Mouse (Mus musculus): ENCODE results near the gene Maip1. TPM values are rescaled to one million over a fixed set of nuclear protein-coding genes. Genes with fewer than 3 reads are reported as not detected.

Maip1 gene
- polyA plus RNA-seq (2012; rRNA removed) (10.6 and 13.5 TPM in 2 replicates), polyA plus RNA-seq (2014; fragmentation: Nextera tagmentation; extraction: Ambion mirVana) (14.7 and 15.4 TPM in 2 replicates)

DNA sequence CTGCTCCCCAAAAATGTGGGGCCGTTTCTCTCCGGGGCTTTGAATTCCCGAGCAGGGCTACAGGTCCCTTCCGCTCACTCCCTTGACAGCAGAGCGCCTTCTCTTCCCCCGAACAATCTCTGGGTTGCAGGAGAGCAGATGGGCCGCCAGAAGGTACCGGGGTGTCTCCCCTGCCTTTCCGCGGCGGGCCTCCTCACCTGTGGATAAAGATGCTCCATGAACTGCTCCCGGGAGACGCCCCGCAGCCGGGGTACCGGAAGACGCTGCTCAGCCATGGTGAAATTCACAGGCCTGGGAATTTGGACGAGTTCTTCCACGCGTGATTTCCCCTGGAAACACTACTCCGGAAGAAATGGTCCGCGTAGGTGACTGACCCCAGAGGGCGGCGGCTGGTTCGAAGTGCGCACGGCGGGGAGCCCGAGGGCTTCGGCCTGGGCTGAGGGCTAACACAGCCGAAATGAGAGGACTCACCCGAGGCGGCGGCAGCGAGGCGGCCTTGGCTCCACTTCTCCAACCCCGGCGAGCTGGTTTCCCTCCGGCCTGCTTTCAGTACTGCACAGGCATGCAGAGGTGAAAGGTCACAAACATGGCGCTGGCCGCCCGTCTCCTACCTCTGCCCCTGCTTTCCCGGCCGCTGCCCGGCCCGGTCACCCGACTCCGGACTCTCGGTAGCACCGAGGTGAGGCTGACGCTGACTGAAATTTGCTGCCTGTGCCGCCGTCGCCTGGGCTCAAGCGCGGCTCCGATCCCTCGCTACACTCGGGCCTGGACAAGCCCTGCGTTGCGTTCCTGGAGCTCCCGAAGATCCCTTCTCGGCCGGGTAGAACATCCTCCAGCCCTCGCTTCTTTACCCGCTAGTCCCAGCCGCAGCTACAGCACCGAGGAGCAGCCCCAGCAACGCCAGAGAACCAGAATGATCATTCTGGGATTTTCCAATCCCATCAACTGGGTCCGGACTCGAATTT lies at the start of gene Maip1, which contains the start of gene Tyw5:
Maip1 (plus strand) TSS at position 142 of the 965 bp plus-strand sequence.
Tyw5 (minus strand) TSS at position 915 of the 965 bp plus-strand sequence.
- H3K27me3 ChIP-seq (ENCODE audit: control insufficient read depth, insufficient read depth, low read length), result no peaks in the 10 kb centered on the region
- peak within 1 kb of the TSS; percentile 78 for H3K4me2 ChIP-seq (replicated peaks; ENCODE audit: low read depth, low read length, severe bottlenecking)
- WGBS, result 3% methylated on average over 72 of the region's 72 CpGs
- H3K36me3 ChIP-seq (ENCODE audit: control insufficient read depth, insufficient read depth, low read length), result peaks cover 4% of the 10 kb centered on the region
- 0 out of 2 replicates have a peak, but pooled peaks have one; percentile 39 for TF ChIP-seq POLR2A (IDR thresholded peaks at IDR 0.05; ENCODE audit: borderline replicate concordance, extremely low read depth, insufficient read depth, insufficient read length)
- H3K9ac ChIP-seq (ENCODE audit: low read depth, low read length, severe bottlenecking), result peak within 1 kb of the TSS; percentile 72
- peaks cover 22% of the 10 kb centered on the region for H3K4me1 ChIP-seq (ENCODE audit: control insufficient read depth, insufficient read depth, low read length)
- ATAC-seq (ENCODE audit: low FRiP score, low read depth), result peak; percentile 93
- no peaks in the 10 kb centered on the region for H3K9me3 ChIP-seq (ENCODE audit: control insufficient read depth, low read length)
- H3K4me3 ChIP-seq (replicated peaks; ENCODE audit: low read length), result peak within 1 kb of the TSS; percentile 88
- H3K27ac ChIP-seq (replicated peaks; ENCODE audit: low read depth, low read length), result peak within 1 kb of the TSS; percentile 91
- peak; percentile 79 for DNase-seq (ENCODE audit: low spot score)

DNA sequence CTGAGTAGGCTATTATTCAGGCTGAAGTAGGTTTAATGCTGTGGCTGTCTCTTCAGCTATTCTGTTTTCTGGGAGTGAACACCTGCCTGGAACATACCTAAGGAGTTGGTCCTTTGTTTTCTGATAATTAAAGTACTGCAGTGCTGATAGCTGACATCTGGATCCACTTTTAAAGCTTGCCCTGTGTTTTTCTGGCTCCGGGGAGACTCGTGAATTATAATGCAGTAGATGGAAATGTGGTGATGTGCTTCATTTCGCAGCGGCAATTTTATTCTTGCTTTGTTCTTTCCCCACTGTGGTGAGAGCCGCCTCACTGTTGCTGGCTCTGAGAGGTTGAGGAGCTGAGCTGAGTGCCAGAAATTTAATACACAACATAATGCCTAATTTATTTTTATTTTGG lies 47.6 kb upstream of the Maip1 start:
- WGBS, result 22% methylated on average over 5 of the region's 5 CpGs
- H3K9ac ChIP-seq (ENCODE audit: low read depth, low read length, severe bottlenecking), result no peak overlapping the region
- no peaks in the 10 kb centered on the region for H3K36me3 ChIP-seq (ENCODE audit: control insufficient read depth, insufficient read depth, low read length)
- no peaks in the 10 kb centered on the region for H3K27me3 ChIP-seq (ENCODE audit: control insufficient read depth, insufficient read depth, low read length)
- TF ChIP-seq POLR2A (IDR thresholded peaks at IDR 0.05; ENCODE audit: borderline replicate concordance, extremely low read depth, insufficient read depth, insufficient read length), result no peak
- H3K9me3 ChIP-seq (ENCODE audit: control insufficient read depth, low read length), result no peaks in the 10 kb centered on the region
- no peak overlapping the region for H3K27ac ChIP-seq (replicated peaks; ENCODE audit: low read depth, low read length)
- H3K4me3 ChIP-seq (replicated peaks; ENCODE audit: low read length), result no peak overlapping the region
- peak; percentile 71 for DNase-seq (ENCODE audit: low spot score)
- H3K4me1 ChIP-seq (ENCODE audit: control insufficient read depth, insufficient read depth, low read length), result 0 out of 2 replicates have a peak, but pooled peaks cover 3% of the 10 kb centered on the region
- peak; percentile 68 for ATAC-seq (ENCODE audit: low FRiP score, low read depth)
- H3K4me2 ChIP-seq (replicated peaks; ENCODE audit: low read depth, low read length, severe bottlenecking), result no peak overlapping the region

DNA sequence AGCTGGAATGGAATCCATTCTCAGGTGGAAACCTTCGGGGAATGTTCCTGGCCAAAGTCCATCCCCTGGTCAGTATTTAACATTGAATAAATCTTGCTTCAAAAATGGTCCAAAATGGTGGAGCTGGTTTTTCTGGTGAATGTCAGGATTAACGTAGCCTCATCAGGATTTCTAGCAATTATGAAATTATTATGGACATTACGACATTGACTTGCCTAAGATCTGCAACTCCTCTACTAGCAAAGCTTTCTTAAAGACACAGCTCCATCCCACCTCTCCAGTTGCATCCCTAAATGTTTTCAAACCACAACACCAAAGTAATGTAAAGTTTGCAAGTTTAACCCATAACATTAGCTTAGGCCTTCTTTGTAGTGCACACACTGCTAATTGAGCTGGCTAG lies 38.7 kb upstream of the Maip1 start:
- DNase-seq (ENCODE audit: low spot score) (no peak), ATAC-seq (ENCODE audit: low FRiP score, low read depth) (no peak)
- Histone ChIP-seq H3K27ac (replicated peaks; ENCODE audit: low read depth, low read length) (no peak overlapping the region), H3K27me3 (ENCODE audit: control insufficient read depth, insufficient read depth, low read length) (no peaks in the 10 kb centered on the region), H3K4me2 (replicated peaks; ENCODE audit: low read depth, low read length, severe bottlenecking) (no peak overlapping the region), H3K36me3 (ENCODE audit: control insufficient read depth, insufficient read depth, low read length) (no peaks in the 10 kb centered on the region), H3K9ac (ENCODE audit: low read depth, low read length, severe bottlenecking) (no peak overlapping the region), H3K4me1 (ENCODE audit: control insufficient read depth, insufficient read depth, low read length) (no peaks in the 10 kb centered on the region), H3K9me3 (ENCODE audit: control insufficient read depth, low read length) (no peaks in the 10 kb centered on the region), H3K4me3 (replicated peaks; ENCODE audit: low read length) (no peak overlapping the region)
- 89% methylated on average over 3 of the region's 3 CpGs for WGBS
- no peak for TF ChIP-seq POLR2A (IDR thresholded peaks at IDR 0.05; ENCODE audit: borderline replicate concordance, extremely low read depth, insufficient read depth, insufficient read length)

DNA sequence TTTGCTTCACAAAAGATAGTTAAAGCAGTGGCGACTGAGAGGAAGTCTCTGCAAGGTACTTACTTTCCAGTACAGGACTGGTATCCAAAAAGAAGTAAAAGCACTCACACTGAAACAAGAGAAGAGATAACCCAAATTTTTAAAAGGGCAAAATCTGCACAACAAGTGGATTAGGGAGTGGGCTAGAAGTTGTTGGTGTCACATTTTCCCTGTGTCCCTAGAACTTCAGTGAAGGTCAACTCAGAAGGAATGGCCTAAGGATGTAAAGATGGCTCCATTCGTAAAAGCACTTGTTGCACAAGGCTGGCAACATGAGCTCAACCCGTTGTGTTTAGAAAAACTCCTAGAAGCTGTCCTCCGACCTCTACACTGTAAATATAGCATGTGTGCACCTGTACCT lies 37.0 kb upstream of the Maip1 start:
- Histone ChIP-seq H3K27me3 (ENCODE audit: control insufficient read depth, insufficient read depth, low read length) (no peaks in the 10 kb centered on the region), H3K36me3 (ENCODE audit: control insufficient read depth, insufficient read depth, low read length) (no peaks in the 10 kb centered on the region), H3K4me1 (ENCODE audit: control insufficient read depth, insufficient read depth, low read length) (no peaks in the 10 kb centered on the region)

DNA sequence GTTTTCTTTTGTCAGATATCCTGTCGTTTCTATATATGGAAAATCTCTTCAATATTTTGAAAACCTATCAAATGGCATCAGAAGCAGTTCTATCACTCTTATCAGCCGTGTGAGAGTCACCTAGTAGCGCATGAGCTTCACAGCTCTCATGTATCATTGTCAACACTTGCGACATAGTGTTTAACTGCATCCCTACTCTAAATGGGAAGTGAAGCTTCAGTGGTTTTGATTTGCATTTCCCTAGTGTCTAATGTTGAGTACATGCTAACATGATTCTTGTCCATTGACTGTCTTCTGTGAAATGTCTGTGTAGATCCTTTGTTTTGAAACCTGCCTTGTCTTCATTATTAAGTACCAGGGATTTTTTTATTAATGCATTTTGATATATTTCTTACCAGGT lies 35.7 kb upstream of the Maip1 start:
- Histone ChIP-seq H3K27me3 (ENCODE audit: control insufficient read depth, insufficient read depth, low read length) (no peaks in the 10 kb centered on the region), H3K4me3 (replicated peaks; ENCODE audit: low read length) (no peak overlapping the region), H3K9ac (ENCODE audit: low read depth, low read length, severe bottlenecking) (no peak overlapping the region), H3K27ac (replicated peaks; ENCODE audit: low read depth, low read length) (no peak overlapping the region), H3K4me1 (ENCODE audit: control insufficient read depth, insufficient read depth, low read length) (no peaks in the 10 kb centered on the region), H3K9me3 (ENCODE audit: control insufficient read depth, low read length) (no peaks in the 10 kb centered on the region), H3K4me2 (replicated peaks; ENCODE audit: low read depth, low read length, severe bottlenecking) (no peak overlapping the region), H3K36me3 (ENCODE audit: control insufficient read depth, insufficient read depth, low read length) (no peaks in the 10 kb centered on the region)
- TF ChIP-seq POLR2A (IDR thresholded peaks at IDR 0.05; ENCODE audit: borderline replicate concordance, extremely low read depth, insufficient read depth, insufficient read length), result no peak
- ATAC-seq (ENCODE audit: low FRiP score, low read depth) (no peak), DNase-seq (ENCODE audit: low spot score) (no peak)
- 86% methylated on average over 4 of the region's 4 CpGs for WGBS

More for the DNA sequence above, 37.0 kb upstream of the Maip1 start:
- ATAC-seq (ENCODE audit: low FRiP score, low read depth) (no peak), DNase-seq (ENCODE audit: low spot score) (no peak)
- no peak for TF ChIP-seq POLR2A (IDR thresholded peaks at IDR 0.05; ENCODE audit: borderline replicate concordance, extremely low read depth, insufficient read depth, insufficient read length)
- Histone ChIP-seq H3K27ac (replicated peaks; ENCODE audit: low read depth, low read length) (no peak overlapping the region), H3K4me2 (replicated peaks; ENCODE audit: low read depth, low read length, severe bottlenecking) (no peak overlapping the region), H3K9me3 (ENCODE audit: control insufficient read depth, low read length) (no peaks in the 10 kb centered on the region), H3K9ac (ENCODE audit: low read depth, low read length, severe bottlenecking) (no peak overlapping the region), H3K4me3 (replicated peaks; ENCODE audit: low read length) (no peak overlapping the region)
- WGBS, result 84% methylated on average over 4 of the region's 4 CpGs

Measured in limb, embryonic 14.5 days (tissue).